Mouse (Mus musculus) adrenal gland (tissue): ENCODE results near the gene Gm3854.
"Not testable (repeated sequence)": the region's sequence is repeated elsewhere in the genome, so short reads cannot be mapped to it uniquely, and the experiment has no call there.

Source experiments
- intact Hi-C: fragments of 180-260 bp; cut with DNase I; formaldehyde crosslinking; loops from one replicate; pipeline ENCODE4 v1.15.1; 2025
- long read RNA-seq, 2 experiments: library from polyadenylated mRNA; unstranded; transcript quantifications; one replicate each; pipeline ENCODE4 v2.0.0; 2020; ENCODE audit warnings: borderline replicate concordance in 1 of 2; ENCODE audit not compliant: insufficient replicate concordance in 1 of 2

Gene Gm3854
- long read RNA-seq, experiment 1: 0 reads
- long read RNA-seq, experiment 2: 0 reads

- intact Hi-C loops: no loop called here
These were observed at the start of gene Gm3854 for GRCm38 (mm10) chr7:6343501-6344071. Gene Gm3854, plus strand, starts transcription at chr7:6343759.

- intact Hi-C loops: not testable (repeated sequence)
These were observed 42.8 kb upstream of the Gm3854 start for GRCm38 (mm10) chr7:6300796-6301195.

- intact Hi-C loops: loop anchor here (5.0 kb wide), 1 partner anchor 43 kb away; the partner anchor contains the start of gene Zfp667
These were observed 12.9 kb upstream of the Gm3854 start for GRCm38 (mm10) chr7:6330458-6331232.

GRCm38 (mm10) chr7:6331233-6331956 is 12.2 kb upstream of the Gm3854 start, which contains the start of gene Zfp583:
Gene Zfp583, minus strand, starts transcription at chr7:6331285.
- intact Hi-C loops: loop anchor here (5.0 kb wide), 1 partner anchor 44 kb away; the partner anchor contains the start of gene Zfp667

- intact Hi-C loops: no loop called here
These were observed 3.7 kb upstream of the Gm3854 start for GRCm38 (mm10) chr7:6339865-6340264.

GRCm38 (mm10) chr7:6344124-6344523 is 565 bp downstream of the Gm3854 start:
- intact Hi-C loops: no loop called here

- intact Hi-C loops: loop anchor here (2.0 to 5.0 kb wide), 2 partner anchors 73 to 579 kb away; no protein-coding TSS in a partner anchor
These were observed 14.6 kb downstream of the Gm3854 start for GRCm38 (mm10) chr7:6358121-6358520.

GRCm38 (mm10) chr7:6358937-6359590 is 15.5 kb downstream of the Gm3854 start:
- intact Hi-C loops: loop anchor here (2.0 to 5.0 kb wide), 2 partner anchors 72 to 578 kb away; no protein-coding TSS in a partner anchor

- intact Hi-C loops: loop anchor here (5.0 kb wide), 1 partner anchor 557 kb away; no protein-coding TSS in a partner anchor
These were observed 17.0 kb downstream of the Gm3854 start for GRCm38 (mm10) chr7:6360477-6361060.

GRCm38 (mm10) chr7:6361756-6362155 is 18.2 kb downstream of the Gm3854 start:
- intact Hi-C loops: loop anchor here (5.0 kb wide), 1 partner anchor 556 kb away; no protein-coding TSS in a partner anchor

- intact Hi-C loops: loop anchor here (5.0 kb wide), 1 partner anchor 555 kb away; no protein-coding TSS in a partner anchor
These were observed 18.9 kb downstream of the Gm3854 start for GRCm38 (mm10) chr7:6362268-6363046.

- intact Hi-C loops: loop anchor here (5.0 kb wide), 1 partner anchor 554 kb away; no protein-coding TSS in a partner anchor
These were observed 19.5 kb downstream of the Gm3854 start, which contains the start of gene Zfp78 for GRCm38 (mm10) chr7:6363047-6363488. Gene Zfp78, plus strand, starts transcription at chr7:6363280.

- intact Hi-C loops: loop anchor here (5.0 kb wide), 1 partner anchor 553 kb away; no protein-coding TSS in a partner anchor
These were observed 21.2 kb downstream of the Gm3854 start for GRCm38 (mm10) chr7:6364761-6365160.

- intact Hi-C loops: no loop called here
These were observed 23.6 kb downstream of the Gm3854 start for GRCm38 (mm10) chr7:6367185-6367584.

- intact Hi-C loops: not testable (repeated sequence)
These were observed 24.6 kb downstream of the Gm3854 start for GRCm38 (mm10) chr7:6368146-6368545.

- intact Hi-C loops: no loop called here
These were observed 25.9 kb downstream of the Gm3854 start for GRCm38 (mm10) chr7:6369460-6369859.

- intact Hi-C loops: no loop called here
These were observed 29.4 kb downstream of the Gm3854 start for GRCm38 (mm10) chr7:6372993-6373392.

- intact Hi-C loops: no loop called here
These were observed 34.9 kb downstream of the Gm3854 start for GRCm38 (mm10) chr7:6378441-6378840.

GRCm38 (mm10) chr7:6381431-6381830 is 37.9 kb downstream of the Gm3854 start:
- intact Hi-C loops: no loop called here
